Mouse (Mus musculus) kidney, postnatal 0 days (tissue): Measurements from ENCODE around the gene Vps26a. TPM values are rescaled to one million over a fixed set of nuclear protein-coding genes. Genes with fewer than 3 reads are reported as not detected.

Experiments
- ATAC-seq: fragments of 200-750 bp; cut with Nextera tagmentation; replicated peaks from 2 replicates; pipeline ENCODE4 v1.8.0; 2017; ENCODE audit warnings: low read depth, moderate number of reproducible peaks, moderate TSS enrichment, moderate library complexity; ENCODE audit not compliant: low FRiP score
- DNase-seq: peaks from one replicate; pipeline ENCODE4 v3.0.0-alpha.2; 2016; ENCODE audit warnings: low spot score
- H3K27ac ChIP-seq: fragments of 300-500 bp; sonication (generic); 2 replicates; pipeline ENCODE4 v1.5.1; 2014; ENCODE audit warnings: mild to moderate bottlenecking
- H3K27me3 ChIP-seq: fragments of 300-500 bp; sonication (generic); 2 replicates; pipeline ENCODE4 v1.6.1; 2014; ENCODE audit warnings: low read length, mixed read lengths; ENCODE audit not compliant: insufficient read depth
- H3K36me3 ChIP-seq: fragments of 300-500 bp; sonication (generic); 2 replicates; pipeline ENCODE4 v1.6.1; 2014; ENCODE audit warnings: low read length, mixed read lengths; ENCODE audit not compliant: insufficient read depth
- H3K4me1 ChIP-seq: fragments of 300-500 bp; sonication (generic); replicated peaks from 2 replicates; pipeline ENCODE4 v1.6.1; 2014; ENCODE audit warnings: antibody characterized with exemption, low read length, mixed read lengths; ENCODE audit not compliant: insufficient read depth
- H3K4me2 ChIP-seq: fragments of 300-500 bp; sonication (generic); 2 replicates; pipeline ENCODE4 v1.6.1; 2014; ENCODE audit warnings: mild to moderate bottlenecking, low read length, moderate library complexity, mixed read lengths
- H3K4me3 ChIP-seq: fragments of 300-500 bp; sonication (generic); replicated peaks from 2 replicates; pipeline ENCODE4 v1.5.1; 2014; ENCODE audit warnings: low read depth, low read length
- H3K9ac ChIP-seq: fragments of 300-500 bp; sonication (generic); 2 replicates; pipeline ENCODE4 v1.6.1; 2014; ENCODE audit warnings: low read depth, low read length
- H3K9me3 ChIP-seq: fragments of 300-500 bp; sonication (generic); replicated peaks from 2 replicates; pipeline ENCODE4 v1.6.1; 2016; ENCODE audit warnings: low read length, inconsistent platforms, mixed read lengths
- CTCF ChIP-seq: IDR thresholded peaks from 2 replicates; pipeline ENCODE4 v1.5.1; 2016; ENCODE audit warnings: antibody characterized with exemption, low read depth, mild to moderate bottlenecking, moderate library complexity
- WGBS: fragments of 180-500 bp; shearing (Covaris S2); extraction: QIAGEN DNeasy Blood & Tissue Kit; methylation state at CpG from one replicate; pipeline ENCODE4 v1.1.7; 2014; 5-methylcytosine and 5-hydroxymethylcytosine counted together
- polyA plus RNA-seq: library from polyadenylated mRNA; unstranded; fragments of >200 nt; fragmentation: Nextera tagmentation; extraction: Ambion mirVana; gene quantifications from 2 replicates; pipeline ENCODE4 v1.2.1, GENCODE M21; 2015

Gene Vps26a
- polyA plus RNA-seq, 1 experiment from 2014 or later: 79.1 TPM

- TF ChIP-seq CTCF: no peak
- 10% methylated on average over 18 of the region's 18 CpGs for WGBS
- ATAC-seq (no peak), DNase-seq (peak; percentile 71)
- Histone ChIP-seq H3K36me3 (no peaks in the 10 kb centered on the region), H3K27me3 (no peaks in the 10 kb centered on the region), H3K9me3 (no peaks in the 10 kb centered on the region), H3K4me3 (peak overlapping the region; percentile 23), H3K4me2 (peak overlapping the region; percentile 50), H3K27ac (peak overlapping the region; percentile 63), H3K4me1 (no peaks in the 10 kb centered on the region), H3K9ac (peak overlapping the region; percentile 28; the same call in 1 of the 2 replicates)
Observed at GRCm38 (mm10) chr10:62507591-62508308, 21.1 kb upstream of the Vps26a start.

- no peaks in the 10 kb centered on the region for H3K9me3 ChIP-seq
- no peak overlapping the region for H3K9ac ChIP-seq
- no peaks in the 10 kb centered on the region for H3K36me3 ChIP-seq
- no peaks in the 10 kb centered on the region for H3K4me1 ChIP-seq
- WGBS: 96% methylated on average over 4 of the region's 4 CpGs
- H3K27ac ChIP-seq: no peak overlapping the region
- no peak for TF ChIP-seq CTCF
- H3K27me3 ChIP-seq: no peaks in the 10 kb centered on the region
- DNase-seq: no peak
- H3K4me2 ChIP-seq: peak overlapping the region; percentile 50; the same call in 1 of the 2 replicates
- ATAC-seq: no peak
- H3K4me3 ChIP-seq: 0 out of 2 replicates have a peak overlapping the region, but pooled peaks have one; percentile 23
Observed at GRCm38 (mm10) chr10:62507071-62507470, 20.5 kb upstream of the Vps26a start.

GRCm38 (mm10) chr10:62506019-62506556, 19.5 kb upstream of the Vps26a start:
- no peaks in the 10 kb centered on the region for H3K9me3 ChIP-seq
- no peak overlapping the region; the same call in 1 of the 2 replicates for H3K4me2 ChIP-seq
- DNase-seq (no peak), ATAC-seq (no peak)
- H3K4me3 ChIP-seq: no peak overlapping the region
- H3K27me3 ChIP-seq: no peaks in the 10 kb centered on the region
- WGBS: 72% methylated on average over 17 of the region's 17 CpGs
- no peak overlapping the region for H3K9ac ChIP-seq
- no peaks in the 10 kb centered on the region for H3K36me3 ChIP-seq
- H3K27ac ChIP-seq: no peak overlapping the region
- no peak for TF ChIP-seq CTCF
- no peaks in the 10 kb centered on the region for H3K4me1 ChIP-seq

- Histone ChIP-seq H3K9me3 (no peaks in the 10 kb centered on the region), H3K4me2 (no peak overlapping the region; the same call in 1 of the 2 replicates), H3K9ac (no peak overlapping the region), H3K27me3 (no peaks in the 10 kb centered on the region), H3K4me1 (no peaks in the 10 kb centered on the region), H3K36me3 (no peaks in the 10 kb centered on the region), H3K27ac (no peak overlapping the region), H3K4me3 (no peak overlapping the region)
- DNase-seq: no peak
- no peak for TF ChIP-seq CTCF
- no peak for ATAC-seq
- WGBS: 84% methylated on average over 9 of the region's 9 CpGs
Observed at GRCm38 (mm10) chr10:62505224-62505983, 18.8 kb upstream of the Vps26a start.

GRCm38 (mm10) chr10:62503836-62504628, 17.4 kb upstream of the Vps26a start:
- Histone ChIP-seq H3K9ac (no peak overlapping the region), H3K4me1 (no peaks in the 10 kb centered on the region), H3K4me3 (no peak overlapping the region), H3K27me3 (no peaks in the 10 kb centered on the region), H3K36me3 (no peaks in the 10 kb centered on the region), H3K4me2 (no peak overlapping the region), H3K9me3 (no peaks in the 10 kb centered on the region), H3K27ac (no peak overlapping the region)
- TF ChIP-seq CTCF: no peak
- DNase-seq (no peak), ATAC-seq (no peak)
- 60% methylated on average over 12 of the region's 12 CpGs for WGBS

GRCm38 (mm10) chr10:62503353-62503752, 16.7 kb upstream of the Vps26a start:
- TF ChIP-seq CTCF: no peak
- no peak overlapping the region for H3K4me3 ChIP-seq
- no peak for DNase-seq
- no peak overlapping the region for H3K9ac ChIP-seq
- no peaks in the 10 kb centered on the region for H3K36me3 ChIP-seq
- no peak overlapping the region for H3K4me2 ChIP-seq
- no peaks in the 10 kb centered on the region for H3K4me1 ChIP-seq
- no peaks in the 10 kb centered on the region for H3K27me3 ChIP-seq
- 56% methylated on average over 4 of the region's 4 CpGs for WGBS
- no peak for ATAC-seq
- H3K27ac ChIP-seq: no peak overlapping the region
- H3K9me3 ChIP-seq: no peaks in the 10 kb centered on the region
